Mouse (Mus musculus): ENCODE measurements around the gene Pcsk7.

DNA sequence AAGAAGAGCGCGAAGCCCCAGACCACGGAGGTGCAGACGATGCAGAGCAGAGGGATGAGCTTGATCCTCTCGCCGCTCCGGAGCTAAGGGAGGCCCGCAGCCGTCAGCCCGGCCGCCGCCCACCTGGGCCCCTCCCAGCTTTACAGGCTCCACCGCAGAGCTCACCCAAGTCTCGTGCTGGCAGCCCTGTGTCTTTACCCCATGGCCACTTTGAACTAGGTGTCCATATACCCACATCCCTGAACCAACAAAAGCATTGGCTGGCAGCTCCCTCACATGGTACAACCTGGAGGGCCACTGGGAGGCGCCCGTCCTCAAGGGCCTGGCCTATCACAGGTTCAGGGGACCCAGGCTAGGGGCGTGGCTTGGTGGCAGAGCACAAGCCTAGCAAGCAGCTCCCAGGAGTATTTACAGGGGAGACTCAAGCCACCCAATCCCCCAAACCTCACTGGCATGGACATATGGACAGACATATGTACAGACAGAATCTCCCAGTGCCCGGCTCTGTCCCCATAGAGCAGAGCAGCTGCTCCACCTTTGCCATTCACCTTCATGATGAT is 35.1 kb downstream of the Pcsk7 start:
- TF ChIP-seq USF2 (IDR thresholded peaks at IDR 0.05; ENCODE audit: borderline replicate concordance in 1 of 2, insufficient read depth in 1 of 2, low read depth in 1 of 2, low read length in 2 of 2) (no peak), CTCF (IDR thresholded peaks at IDR 0.05 in 2 of 3, conservative IDR thresholded peaks at IDR 0.05 in 1 of 3; ENCODE audit: control insufficient read depth in 1 of 3, insufficient read depth in 1 of 3, low read depth in 2 of 3, low read length in 3 of 3, poor library complexity in 1 of 3, severe bottlenecking in 1 of 3) (peak in 2 of 3 experiments; percentile 26 to 33; a peak in 4 of 6 replicates)

Data from MEL (cell line).